Mouse (Mus musculus) liver, postnatal 0 days (tissue): ENCODE measurements around the gene Txndc11.

Experiments used
- CTCF ChIP-seq: sonication (generic); IDR thresholded peaks from 2 replicates; pipeline ENCODE4 v1.5.1; 2016; ENCODE audit warnings: antibody characterized with exemption, low read depth
- EP300 ChIP-seq: IDR thresholded peaks from 2 replicates; pipeline ENCODE4 v1.6.1; 2016; ENCODE audit warnings: antibody characterized with exemption, low read depth, mild to moderate bottlenecking

DNA sequence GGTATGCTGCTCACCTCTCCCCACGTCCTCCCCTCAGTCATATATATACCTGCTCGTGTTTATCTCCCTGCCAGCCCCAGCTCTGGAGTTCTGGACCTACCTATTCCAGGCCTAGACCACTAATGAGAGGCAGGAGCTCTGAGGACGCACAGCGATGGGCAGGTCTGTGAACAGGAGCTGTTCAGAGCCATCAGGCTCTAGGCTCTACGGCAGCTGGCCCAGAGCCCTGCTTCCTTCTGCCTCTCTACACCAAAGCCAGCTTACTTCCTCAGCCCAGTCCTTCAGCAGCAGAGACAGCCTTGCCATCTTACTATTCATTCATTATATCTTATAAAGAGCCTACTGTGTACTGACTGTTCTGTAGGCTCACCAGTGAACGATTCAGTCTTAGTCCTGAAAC lies 69.7 kb downstream of the Txndc11 start:
- TF ChIP-seq CTCF, result no peak
- TF ChIP-seq EP300, result no peak
